Mouse (Mus musculus) heart, postnatal 25 days (tissue): ENCODE data around the gene R3hdm4. TPM values are rescaled to one million over a fixed set of nuclear protein-coding genes. Genes with fewer than 3 reads are reported as not detected.
"Not testable (repeated sequence)": the region's sequence is repeated elsewhere in the genome, so short reads cannot be mapped to it uniquely, and the experiment has no call there.

Experiments
- DNase-seq: peaks from one replicate; pipeline ENCODE4 v3.0.0; 2022; ENCODE audit warnings: low spot score
- intact Hi-C: fragments of 180-260 bp; cut with DNase I; formaldehyde crosslinking; loops from one replicate; pipeline ENCODE4 v1.15.1; 2025
- total RNA-seq, 2 experiments: library from RNA; stranded (reverse); gene quantifications; 2 replicates each; pipeline ENCODE4 v1.2.3; 2021

R3hdm4 gene
- total RNA-seq, 2 experiments from 2014 or later, result 81.1 to 82.9 TPM

DNA sequence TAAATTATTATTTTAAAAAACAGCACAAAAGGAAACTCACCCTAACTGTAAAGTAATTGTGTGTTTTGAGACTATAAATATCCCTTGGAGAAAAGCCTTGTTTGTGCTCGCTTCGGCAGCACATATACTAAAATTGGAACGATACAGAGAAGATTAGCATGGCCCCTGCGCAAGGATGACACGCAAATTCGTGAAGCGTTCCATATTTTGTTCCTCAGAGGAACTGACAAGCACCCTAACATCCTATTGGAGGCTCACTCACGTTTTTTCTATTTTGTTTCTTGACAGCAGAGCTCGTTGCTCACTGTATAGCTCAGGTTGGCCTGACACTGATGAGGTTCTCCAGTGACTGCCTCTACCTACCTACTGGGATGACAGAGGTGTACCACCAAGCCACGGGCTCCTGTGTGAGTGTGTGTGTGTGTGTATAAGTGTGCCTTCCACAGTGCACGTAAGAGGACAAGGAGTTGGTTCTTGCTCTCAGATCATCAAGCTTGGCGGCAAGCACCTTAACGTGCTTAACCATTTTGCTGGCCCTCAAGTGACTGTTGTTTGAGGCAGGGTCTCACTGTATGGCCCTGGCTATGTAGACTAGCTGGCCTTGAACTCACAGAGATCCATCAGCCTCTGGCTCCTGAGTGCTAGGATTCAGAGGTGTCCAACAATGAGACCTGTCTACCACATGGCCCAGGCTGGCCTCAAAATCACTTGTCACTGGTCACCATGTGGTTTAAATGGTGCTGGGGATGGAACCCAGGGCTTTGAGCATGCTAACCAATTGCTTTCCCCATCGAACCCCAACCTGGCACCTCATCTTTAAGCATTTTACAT is 11.7 kb downstream of the R3hdm4 start:
- intact Hi-C loops, result no loop called here
- no peak for DNase-seq

GRCm38 (mm10) chr10:79908167-79909091 is 12.6 kb downstream of the R3hdm4 start, which contains the start of gene Med16:
Gene Med16, minus strand, starts transcription at chr10:79908923.
- peak; percentile 93 for DNase-seq
- intact Hi-C loops, result no loop called here

DNA sequence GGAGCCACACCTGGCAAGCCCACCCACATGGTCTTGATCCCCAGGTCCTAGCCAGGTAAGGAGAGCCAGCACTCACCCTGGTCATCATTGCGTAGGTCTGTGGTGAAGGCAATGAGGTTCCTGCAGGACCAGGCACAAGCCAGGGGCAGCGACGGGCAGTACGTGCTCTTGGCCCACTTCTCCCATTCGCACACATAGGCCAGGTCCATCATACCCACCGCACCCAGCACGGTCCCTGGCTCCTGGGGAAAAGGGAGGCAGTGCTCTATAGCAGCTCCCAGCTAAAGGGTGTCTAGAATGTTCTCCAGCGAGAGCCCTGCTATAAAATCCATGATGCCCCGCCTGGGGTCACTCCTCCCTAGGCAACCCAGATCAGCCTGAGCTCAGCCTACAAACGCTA is 13.6 kb downstream of the R3hdm4 start:
- intact Hi-C loops, result no loop called here
- DNase-seq, result no peak

DNA sequence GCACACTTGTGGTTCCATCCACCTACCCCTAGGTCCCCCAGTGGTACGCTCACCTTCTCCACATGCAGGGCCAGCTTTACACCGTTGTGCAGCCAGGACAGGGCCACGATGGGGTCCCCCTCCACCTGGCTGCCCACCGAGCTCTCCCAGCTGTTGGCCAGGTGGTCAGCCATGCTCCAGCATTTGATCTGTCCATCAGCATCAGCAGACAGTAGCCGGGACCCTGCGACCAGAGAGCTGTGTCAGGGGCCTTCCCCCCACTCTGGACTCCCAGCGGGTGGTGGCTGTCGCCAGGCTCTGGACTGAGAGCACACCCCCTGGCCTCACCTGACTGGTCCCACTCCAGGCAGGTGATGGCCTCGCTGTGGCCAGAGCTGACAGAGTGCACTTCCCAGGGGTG is 14.3 kb downstream of the R3hdm4 start:
- intact Hi-C loops, result no loop called here

GRCm38 (mm10) chr10:79900951-79901410 is 20.0 kb downstream of the R3hdm4 start:
- intact Hi-C loops, result no loop called here
- DNase-seq, result no peak

More for the DNA sequence above, 14.3 kb downstream of the R3hdm4 start:
- DNase-seq, result no peak

GRCm38 (mm10) chr10:79897316-79898245 is 23.4 kb downstream of the R3hdm4 start:
- intact Hi-C loops, result no loop called here
- no peak for DNase-seq

DNA sequence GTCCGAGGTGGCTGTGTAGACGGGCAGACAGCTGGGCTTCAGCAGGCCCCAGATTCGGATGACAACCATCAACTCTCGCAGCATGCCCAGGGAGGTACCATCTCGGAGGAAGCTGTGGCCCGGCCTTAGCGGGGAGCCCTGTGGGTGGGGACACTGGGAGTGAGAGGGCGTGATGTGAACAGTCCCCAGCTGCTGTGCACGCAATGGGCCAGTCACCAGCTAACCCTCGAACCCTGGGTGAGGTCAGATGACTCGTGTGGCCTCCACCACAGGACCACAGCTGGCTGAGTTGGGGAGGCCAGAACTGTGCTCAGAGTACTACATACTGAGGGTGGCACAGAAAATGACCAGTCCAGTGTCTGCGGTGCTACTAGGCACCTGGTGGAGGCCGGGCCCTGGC is 24.2 kb downstream of the R3hdm4 start:
- intact Hi-C loops, result no loop called here
- no peak for DNase-seq

- no peak for DNase-seq
- intact Hi-C loops, result no loop called here
These were observed 24.7 kb downstream of the R3hdm4 start for GRCm38 (mm10) chr10:79896306-79896705.

DNA sequence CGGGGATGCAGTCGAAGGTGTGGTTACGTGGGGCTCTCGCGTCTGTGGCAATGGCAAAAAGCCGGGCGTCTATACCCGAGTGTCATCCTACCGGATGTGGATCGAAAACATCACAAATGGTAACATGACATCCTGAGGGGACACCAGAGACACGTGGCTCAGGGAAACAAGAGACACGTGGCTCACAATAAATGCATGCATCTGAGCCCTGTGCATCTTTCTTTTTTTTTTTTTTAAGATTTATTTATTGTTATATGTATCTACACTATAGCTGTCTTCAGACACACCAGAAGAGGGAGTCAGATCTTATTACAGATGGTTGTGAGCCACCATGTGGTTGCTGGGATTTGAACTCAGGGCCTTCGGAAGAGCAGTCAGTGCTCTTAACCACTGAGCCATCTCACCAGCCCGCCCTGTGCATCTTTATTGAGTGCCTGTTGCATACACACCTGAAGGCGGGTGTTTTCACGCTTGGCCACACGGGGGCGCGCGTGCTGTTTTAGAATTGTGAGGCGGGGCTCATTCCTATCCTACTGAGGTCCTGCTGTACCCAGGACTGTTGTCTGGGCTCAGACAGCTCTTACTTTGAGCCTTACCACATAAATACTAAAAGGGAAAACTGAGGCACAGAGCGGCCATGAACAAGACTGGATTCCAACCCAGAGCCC is 28.4 kb downstream of the R3hdm4 start:
- not testable (repeated sequence) for DNase-seq
- intact Hi-C loops, result loop anchor here (1.0 to 2.0 kb wide), 2 partner anchors 33 to 62 kb away; no protein-coding TSS in a partner anchor

GRCm38 (mm10) chr10:79890670-79891069 is 30.3 kb downstream of the R3hdm4 start, which contains the start of gene Cfd:
Gene Cfd, plus strand, starts transcription at chr10:79890853.
- intact Hi-C loops, result no loop called here
- no peak for DNase-seq

GRCm38 (mm10) chr10:79889386-79889785 is 31.6 kb downstream of the R3hdm4 start:
- intact Hi-C loops, result no loop called here
- DNase-seq, result no peak

DNA sequence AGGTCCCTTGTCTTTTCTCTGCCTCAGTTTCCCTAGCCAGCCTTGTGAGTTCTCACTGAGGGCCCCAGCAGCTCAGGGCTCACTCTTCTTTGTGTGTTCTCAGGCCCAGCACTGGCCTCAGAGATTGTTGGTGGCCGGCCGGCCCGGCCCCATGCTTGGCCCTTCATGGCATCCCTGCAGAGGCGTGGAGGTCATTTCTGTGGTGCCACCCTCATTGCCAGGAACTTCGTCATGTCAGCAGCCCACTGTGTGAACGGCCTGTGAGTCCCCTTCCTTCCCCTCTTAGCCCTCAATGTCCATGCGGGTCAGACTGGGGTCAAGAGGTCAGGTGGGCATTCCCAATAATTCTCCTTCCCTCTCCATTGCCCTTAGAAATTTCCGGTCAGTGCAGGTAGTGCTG is 34.4 kb downstream of the R3hdm4 start:
- intact Hi-C loops, result no loop called here
- DNase-seq, result no peak

DNA sequence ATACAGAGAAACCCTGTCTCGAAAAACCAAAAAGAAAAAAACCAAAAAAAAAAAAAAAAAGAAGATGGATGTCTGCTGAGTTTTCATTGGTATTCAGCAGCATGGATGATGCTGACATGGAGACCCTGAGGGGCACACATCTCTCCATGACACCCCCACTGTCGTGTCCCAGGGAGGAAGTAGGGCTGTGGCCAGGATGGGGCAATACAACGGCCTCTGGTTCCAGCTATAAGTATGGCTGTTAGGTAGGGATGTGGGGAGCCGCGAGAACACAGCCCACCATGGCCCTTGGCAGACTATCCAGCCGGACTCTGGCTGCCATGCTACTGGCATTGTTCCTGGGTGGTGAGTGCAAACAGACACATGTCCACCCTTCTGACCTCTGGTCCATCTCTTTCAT is 35.0 kb downstream of the R3hdm4 start, which contains the start of gene Elane:
Gene Elane, plus strand, starts transcription at position 194 of the 400 bp plus-strand sequence.
- no peak for DNase-seq
- intact Hi-C loops, result no loop called here

DNA sequence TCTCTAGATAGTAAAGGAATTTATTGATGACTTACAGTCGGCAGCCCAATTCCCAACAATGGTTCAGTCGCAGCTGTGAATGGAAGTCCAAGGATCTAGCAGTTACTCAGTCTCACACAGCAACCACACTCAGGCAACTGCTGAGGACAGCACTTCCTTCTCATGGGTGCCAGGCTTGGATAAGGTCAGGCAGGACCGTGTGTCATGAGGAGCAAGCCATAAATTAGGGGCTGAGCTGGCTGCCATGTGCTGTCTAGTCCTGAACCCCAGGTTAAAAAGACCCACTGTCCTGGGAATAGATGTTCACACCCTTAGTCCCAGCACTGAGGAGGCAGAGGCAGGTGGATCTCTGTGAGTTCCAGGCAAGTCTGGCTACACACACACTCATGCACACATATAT is 36.1 kb downstream of the R3hdm4 start:
- intact Hi-C loops, result loop anchor here (2.0 kb wide), 1 partner anchor 40 kb away; no protein-coding TSS in a partner anchor
- DNase-seq, result not testable (repeated sequence)

- DNase-seq, result no peak
- intact Hi-C loops, result loop anchor here (2.0 kb wide), 1 partner anchor 40 kb away; no protein-coding TSS in a partner anchor
These were observed 36.6 kb downstream of the R3hdm4 start for GRCm38 (mm10) chr10:79884446-79884845.

GRCm38 (mm10) chr10:79883297-79884084 is 37.5 kb downstream of the R3hdm4 start:
- intact Hi-C loops, result loop anchor here (2.0 kb wide), 2 partner anchors 41 to 49 kb away; no protein-coding TSS in a partner anchor
- DNase-seq, result no peak

- DNase-seq, result no peak
- intact Hi-C loops, result loop anchor here (2.0 kb wide), 1 partner anchor 47 kb away; no protein-coding TSS in a partner anchor
These were observed 39.0 kb downstream of the R3hdm4 start for GRCm38 (mm10) chr10:79881981-79882380.

- no peak for DNase-seq
- intact Hi-C loops, result no loop called here
These were observed 40.3 kb downstream of the R3hdm4 start for GRCm38 (mm10) chr10:79880721-79881120.
